Mouse (Mus musculus) intestine, postnatal 0 days (tissue): ENCODE measurements around the gene Meis1. TPM values are rescaled to one million over a fixed set of nuclear protein-coding genes. Genes with fewer than 3 reads are reported as not detected.

Experiments
- ATAC-seq: fragments of 200-750 bp; cut with Nextera tagmentation; 2 replicates; pipeline ENCODE4 v1.8.0; 2017; ENCODE audit warnings: mild to moderate bottlenecking, moderate TSS enrichment, moderate library complexity
- H3K27ac ChIP-seq: fragments of 300-500 bp; sonication (generic); 2 replicates; pipeline ENCODE4 v1.5.1; 2014; ENCODE audit warnings: mild to moderate bottlenecking, low read depth, low read length, moderate library complexity
- H3K27me3 ChIP-seq: fragments of 300-500 bp; sonication (generic); replicated peaks from 2 replicates; pipeline ENCODE4 v1.6.1; 2014; ENCODE audit warnings: low read length, mixed read lengths; ENCODE audit not compliant: control insufficient read depth, insufficient read depth
- H3K36me3 ChIP-seq: fragments of 300-500 bp; sonication (generic); 2 replicates; pipeline ENCODE4 v1.6.1; 2014; ENCODE audit warnings: mild to moderate bottlenecking, moderate library complexity; ENCODE audit not compliant: control insufficient read depth, insufficient read depth
- H3K4me1 ChIP-seq: fragments of 300-500 bp; sonication (generic); replicated peaks from 2 replicates; pipeline ENCODE4 v1.6.1; 2014; ENCODE audit warnings: antibody characterized with exemption, low read length, mixed read lengths; ENCODE audit not compliant: control insufficient read depth, insufficient read depth
- H3K4me2 ChIP-seq: fragments of 300-500 bp; sonication (generic); replicated peaks from 2 replicates; pipeline ENCODE4 v1.6.1; 2014; ENCODE audit warnings: low read depth, mild to moderate bottlenecking, moderate library complexity
- H3K4me3 ChIP-seq: fragments of 300-500 bp; sonication (generic); 2 replicates; pipeline ENCODE4 v1.5.1; 2014; ENCODE audit warnings: low read depth, low read length
- H3K9ac ChIP-seq: fragments of 300-500 bp; sonication (generic); 2 replicates; pipeline ENCODE4 v1.6.1; 2014; ENCODE audit warnings: mild to moderate bottlenecking, low read depth, low read length
- H3K9me3 ChIP-seq: fragments of 300-500 bp; sonication (generic); 2 replicates; pipeline ENCODE4 v1.6.1; 2016; ENCODE audit warnings: mixed run types; ENCODE audit not compliant: control insufficient read depth
- CTCF ChIP-seq: sonication (generic); IDR thresholded peaks from 2 replicates; pipeline ENCODE4 v1.5.1; 2016; ENCODE audit warnings: low read depth, mild to moderate bottlenecking, control low read depth, antibody characterized with exemption, moderate library complexity
- WGBS: fragments of 180-500 bp; shearing (Covaris S2); extraction: QIAGEN DNeasy Blood & Tissue Kit; methylation state at CpG from one replicate; pipeline ENCODE4 v1.1.7; 2014; 5-methylcytosine and 5-hydroxymethylcytosine counted together
- polyA plus RNA-seq: library from polyadenylated mRNA; unstranded; fragments of >200 nt; fragmentation: Nextera tagmentation; extraction: Ambion mirVana; gene quantifications from 2 replicates; pipeline ENCODE4 v1.2.1, GENCODE M21; 2015

The Meis1 gene
- polyA plus RNA-seq, 1 experiment from 2014 or later, result 22.9 TPM

GRCm38 (mm10) chr11:19019204-19020171, 703 bp upstream of the Meis1 start:
- no peak for TF ChIP-seq CTCF
- no peaks in the 10 kb centered on the region for H3K4me1 ChIP-seq
- H3K4me3 ChIP-seq, result peak overlapping the region; percentile 65
- no peaks in the 10 kb centered on the region; the same call in 1 of the 2 replicates for H3K27me3 ChIP-seq
- WGBS, result under 1% methylated on average over 63 of the region's 67 CpGs
- peak overlapping the region; percentile 91 for H3K27ac ChIP-seq
- no peaks in the 10 kb centered on the region for H3K9me3 ChIP-seq
- peak; percentile 25; the same call in 1 of the 2 replicates for ATAC-seq
- peak overlapping the region; percentile 79 for H3K9ac ChIP-seq
- H3K36me3 ChIP-seq, result no peaks in the 10 kb centered on the region
- H3K4me2 ChIP-seq, result peak overlapping the region; percentile 90

DNA sequence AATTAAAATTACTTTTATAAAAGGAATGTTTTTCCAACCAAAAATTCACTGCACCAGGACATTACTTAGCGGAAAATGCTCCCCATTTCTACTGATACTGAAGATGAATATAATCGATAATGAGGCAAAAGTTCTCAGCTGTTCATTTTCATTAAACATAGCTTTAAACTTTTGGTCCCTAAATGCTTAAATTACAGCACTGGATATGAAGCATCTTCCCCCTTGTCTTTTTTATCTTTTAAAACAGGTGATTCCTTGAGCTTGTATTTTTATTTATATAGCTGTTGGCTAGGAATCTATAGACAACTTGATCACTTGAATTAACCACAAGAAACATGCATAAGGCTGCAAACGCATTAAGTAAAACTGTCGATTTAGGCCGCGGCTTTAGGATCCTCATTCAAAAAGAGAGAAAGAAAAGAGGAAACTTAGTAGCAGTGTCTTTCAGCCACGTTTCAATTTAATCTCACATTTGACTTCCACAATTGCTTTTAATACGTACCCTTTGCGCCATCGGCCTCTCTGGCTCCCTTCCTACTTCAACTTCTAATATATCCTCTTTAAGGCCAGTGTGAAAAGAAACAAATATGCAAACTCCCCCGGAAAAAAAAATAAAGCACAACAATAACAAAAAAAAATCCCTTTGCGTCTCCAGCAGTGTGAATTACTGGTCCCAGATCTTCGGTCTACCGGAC, 919 bp downstream of the Meis1 start:
- ATAC-seq, result no peak
- H3K4me2 ChIP-seq, result peak overlapping the region; percentile 90
- H3K27me3 ChIP-seq, result no peaks in the 10 kb centered on the region; the same call in 1 of the 2 replicates
- peak overlapping the region; percentile 65 for H3K4me3 ChIP-seq
- H3K9me3 ChIP-seq, result no peaks in the 10 kb centered on the region
- 5% methylated on average over 14 of the region's 14 CpGs for WGBS
- H3K9ac ChIP-seq, result peak overlapping the region; percentile 79
- H3K4me1 ChIP-seq, result no peaks in the 10 kb centered on the region
- H3K36me3 ChIP-seq, result no peaks in the 10 kb centered on the region
- H3K27ac ChIP-seq, result peak overlapping the region; percentile 91
- no peak for TF ChIP-seq CTCF

DNA sequence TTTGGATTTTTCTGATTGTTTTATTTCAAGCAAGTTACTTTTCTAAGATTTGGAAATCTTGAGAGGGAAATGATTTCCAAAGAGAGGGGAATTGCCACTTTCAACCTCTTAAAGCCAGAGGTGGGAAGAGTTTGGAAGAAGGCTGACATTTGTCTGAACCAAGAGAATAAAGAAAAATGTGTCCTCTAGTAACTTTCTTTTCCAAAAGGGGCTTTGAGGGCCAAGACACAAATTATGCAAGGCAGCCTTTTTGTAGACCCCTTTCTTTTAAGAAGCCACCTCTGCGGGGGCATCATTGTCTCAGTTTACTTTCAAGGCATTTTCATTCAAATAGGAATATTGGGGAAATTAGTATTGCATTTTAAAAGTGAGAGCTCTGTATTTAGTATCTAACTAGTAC, 1.5 kb downstream of the Meis1 start:
- 13% methylated on average over 1 of the region's 1 CpGs for WGBS

GRCm38 (mm10) chr11:19016481-19017220, 2.1 kb downstream of the Meis1 start:
- H3K27me3 ChIP-seq, result no peaks in the 10 kb centered on the region; the same call in 1 of the 2 replicates
- H3K9ac ChIP-seq, result peak overlapping the region; percentile 79
- no peak for TF ChIP-seq CTCF
- H3K4me2 ChIP-seq, result peak overlapping the region; percentile 90
- H3K4me1 ChIP-seq, result no peaks in the 10 kb centered on the region
- no peak for ATAC-seq
- 4% methylated on average over 10 of the region's 10 CpGs for WGBS
- peak overlapping the region; percentile 65 for H3K4me3 ChIP-seq
- peak overlapping the region; percentile 52 for H3K27ac ChIP-seq
- H3K9me3 ChIP-seq, result no peaks in the 10 kb centered on the region
- no peaks in the 10 kb centered on the region for H3K36me3 ChIP-seq

More for the DNA sequence above, 1.5 kb downstream of the Meis1 start:
- H3K9ac ChIP-seq, result peak overlapping the region; percentile 79; the same call in 1 of the 2 replicates
- no peak for ATAC-seq
- H3K4me3 ChIP-seq, result peak overlapping the region; percentile 65
- H3K4me2 ChIP-seq, result peak overlapping the region; percentile 90
- no peak overlapping the region for H3K27ac ChIP-seq
- no peaks in the 10 kb centered on the region for H3K9me3 ChIP-seq
- no peak for TF ChIP-seq CTCF
- no peaks in the 10 kb centered on the region; the same call in 1 of the 2 replicates for H3K27me3 ChIP-seq
- no peaks in the 10 kb centered on the region for H3K36me3 ChIP-seq
- H3K4me1 ChIP-seq, result no peaks in the 10 kb centered on the region

DNA sequence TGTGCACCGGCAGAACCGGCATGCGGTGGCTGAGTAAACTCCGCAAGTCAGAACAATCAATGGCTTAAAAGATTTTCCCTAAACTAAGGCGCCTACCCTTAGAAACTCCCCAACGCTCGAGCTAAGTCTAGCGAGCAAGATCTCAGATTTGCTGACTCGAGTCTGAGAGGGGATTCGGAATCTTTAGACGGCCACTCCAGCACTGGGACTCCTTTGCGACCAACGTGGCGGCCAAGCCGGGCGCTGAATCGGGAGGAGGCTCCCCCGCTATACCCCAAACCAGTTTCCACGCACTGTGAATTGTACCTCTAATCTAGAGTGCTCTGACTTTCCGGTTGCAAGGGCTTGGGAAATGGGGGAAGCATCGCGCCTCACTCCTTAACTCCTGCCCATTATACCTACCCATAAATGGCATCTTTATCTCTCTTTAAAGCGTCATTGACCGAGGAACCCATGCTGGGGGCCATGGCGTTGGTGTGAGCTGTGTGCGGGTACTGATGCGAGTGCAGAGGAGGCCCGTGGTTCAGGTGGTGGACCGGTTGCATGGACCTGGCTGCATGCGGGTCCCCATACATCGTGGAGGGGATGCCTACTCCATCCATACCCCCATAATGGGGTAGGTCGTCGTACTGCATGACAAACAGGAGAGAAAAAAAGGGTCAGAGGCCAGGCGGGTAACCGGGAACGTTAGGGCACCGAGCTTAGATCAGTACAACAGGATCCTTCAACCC, 2.9 kb downstream of the Meis1 start:
- ATAC-seq, result no peak
- peak overlapping the region; percentile 65 for H3K4me3 ChIP-seq
- H3K9me3 ChIP-seq, result no peaks in the 10 kb centered on the region
- WGBS, result 3% methylated on average over 37 of the region's 37 CpGs
- H3K27me3 ChIP-seq, result no peaks in the 10 kb centered on the region; the same call in 1 of the 2 replicates
- H3K4me1 ChIP-seq, result no peaks in the 10 kb centered on the region
- peak overlapping the region; percentile 90 for H3K4me2 ChIP-seq
- peak overlapping the region; percentile 79 for H3K9ac ChIP-seq
- no peaks in the 10 kb centered on the region for H3K36me3 ChIP-seq
- H3K27ac ChIP-seq, result peak overlapping the region; percentile 52
- no peak for TF ChIP-seq CTCF
